Mouse (Mus musculus): ENCODE measurements around the gene Slc41a3. TPM values are rescaled to one million over a fixed set of nuclear protein-coding genes. Genes with fewer than 3 reads are reported as not detected.

The Slc41a3 gene
- polyA plus RNA-seq, 1 experiment from 2014 or later = 4.7 TPM

GRCm38 (mm10) chr6:90686812-90687211 lies 82.3 kb downstream of the Slc41a3 start:
- Histone ChIP-seq H3K27ac (replicated peaks; ENCODE audit: low read depth, low read length) (no peak overlapping the region), H3K27me3 (ENCODE audit: control insufficient read depth, insufficient read depth, low read length) (no peaks in the 10 kb centered on the region), H3K36me3 (ENCODE audit: control insufficient read depth, insufficient read depth, low read length) (peaks cover 34% of the 10 kb centered on the region), H3K4me2 (ENCODE audit: low read length) (no peak overlapping the region), H3K9me3 (ENCODE audit: control insufficient read depth, low read length) (no peaks in the 10 kb centered on the region), H3K4me3 (replicated peaks; ENCODE audit: low read depth, low read length) (no peak overlapping the region), H3K4me1 (ENCODE audit: control insufficient read depth, insufficient read depth, low read length) (no peaks in the 10 kb centered on the region), H3K9ac (replicated peaks; ENCODE audit: low read length) (no peak overlapping the region)
- 87% methylated on average over 1 of the region's 1 CpGs for WGBS
- DNase-seq (no peak), ATAC-seq (ENCODE audit: low FRiP score, low TSS enrichment) (no peak)

- Histone ChIP-seq H3K9ac (replicated peaks; ENCODE audit: low read length) (no peak overlapping the region), H3K27me3 (ENCODE audit: control insufficient read depth, insufficient read depth, low read length) (no peaks in the 10 kb centered on the region), H3K4me2 (ENCODE audit: low read length) (no peak overlapping the region), H3K4me1 (ENCODE audit: control insufficient read depth, insufficient read depth, low read length) (no peaks in the 10 kb centered on the region), H3K36me3 (ENCODE audit: control insufficient read depth, insufficient read depth, low read length) (peaks cover 46% of the 10 kb centered on the region), H3K4me3 (replicated peaks; ENCODE audit: low read depth, low read length) (no peak overlapping the region), H3K27ac (replicated peaks; ENCODE audit: low read depth, low read length) (no peak overlapping the region), H3K9me3 (ENCODE audit: control insufficient read depth, low read length) (no peaks in the 10 kb centered on the region)
- over 99% methylated on average over 6 of the region's 6 CpGs for WGBS
- ATAC-seq (ENCODE audit: low FRiP score, low TSS enrichment) (no peak), DNase-seq (no peak)
Measured at GRCm38 (mm10) chr6:90688003-90688402, 83.5 kb downstream of the Slc41a3 start.

GRCm38 (mm10) chr6:90688742-90689141 lies 84.2 kb downstream of the Slc41a3 start:
- WGBS = 78% methylated on average over 3 of the region's 3 CpGs
- Histone ChIP-seq H3K4me3 (replicated peaks; ENCODE audit: low read depth, low read length) (no peak overlapping the region), H3K27ac (replicated peaks; ENCODE audit: low read depth, low read length) (no peak overlapping the region), H3K4me1 (ENCODE audit: control insufficient read depth, insufficient read depth, low read length) (no peaks in the 10 kb centered on the region), H3K36me3 (ENCODE audit: control insufficient read depth, insufficient read depth, low read length) (peaks cover 53% of the 10 kb centered on the region), H3K9me3 (ENCODE audit: control insufficient read depth, low read length) (no peaks in the 10 kb centered on the region), H3K4me2 (ENCODE audit: low read length) (no peak overlapping the region), H3K9ac (replicated peaks; ENCODE audit: low read length) (no peak overlapping the region), H3K27me3 (ENCODE audit: control insufficient read depth, insufficient read depth, low read length) (no peaks in the 10 kb centered on the region)
- ATAC-seq (ENCODE audit: low FRiP score, low TSS enrichment) (no peak), DNase-seq (no peak)

- Histone ChIP-seq H3K4me3 (replicated peaks; ENCODE audit: low read depth, low read length) (no peak overlapping the region), H3K27me3 (ENCODE audit: control insufficient read depth, insufficient read depth, low read length) (no peaks in the 10 kb centered on the region), H3K4me1 (ENCODE audit: control insufficient read depth, insufficient read depth, low read length) (no peaks in the 10 kb centered on the region), H3K9me3 (ENCODE audit: control insufficient read depth, low read length) (no peaks in the 10 kb centered on the region), H3K4me2 (ENCODE audit: low read length) (no peak overlapping the region), H3K9ac (replicated peaks; ENCODE audit: low read length) (no peak overlapping the region), H3K27ac (replicated peaks; ENCODE audit: low read depth, low read length) (no peak overlapping the region), H3K36me3 (ENCODE audit: control insufficient read depth, insufficient read depth, low read length) (peaks cover 60% of the 10 kb centered on the region)
- no peak for ATAC-seq (ENCODE audit: low FRiP score, low TSS enrichment)
- DNase-seq = no peak
- 92% methylated on average over 10 of the region's 10 CpGs for WGBS
Measured at GRCm38 (mm10) chr6:90689500-90689899, 85.0 kb downstream of the Slc41a3 start.

GRCm38 (mm10) chr6:90691935-90692334 lies 87.4 kb downstream of the Slc41a3 start:
- ATAC-seq (ENCODE audit: low FRiP score, low TSS enrichment) (no peak), DNase-seq (no peak)
- peaks cover 63% of the 10 kb centered on the region for H3K36me3 ChIP-seq (ENCODE audit: control insufficient read depth, insufficient read depth, low read length)
- no peaks in the 10 kb centered on the region for H3K4me1 ChIP-seq (ENCODE audit: control insufficient read depth, insufficient read depth, low read length)
- 91% methylated on average over 2 of the region's 2 CpGs for WGBS
- no peaks in the 10 kb centered on the region for H3K27me3 ChIP-seq (ENCODE audit: control insufficient read depth, insufficient read depth, low read length)
- no peak overlapping the region for H3K27ac ChIP-seq (replicated peaks; ENCODE audit: low read depth, low read length)
- no peak overlapping the region for H3K4me2 ChIP-seq (ENCODE audit: low read length)
- H3K9me3 ChIP-seq (ENCODE audit: control insufficient read depth, low read length) = no peaks in the 10 kb centered on the region
- no peak overlapping the region for H3K4me3 ChIP-seq (replicated peaks; ENCODE audit: low read depth, low read length)
- H3K9ac ChIP-seq (replicated peaks; ENCODE audit: low read length) = no peak overlapping the region

GRCm38 (mm10) chr6:90692404-90692803 lies 87.9 kb downstream of the Slc41a3 start:
- no peak for DNase-seq
- H3K4me3 ChIP-seq (replicated peaks; ENCODE audit: low read depth, low read length) = no peak overlapping the region
- no peaks in the 10 kb centered on the region for H3K4me1 ChIP-seq (ENCODE audit: control insufficient read depth, insufficient read depth, low read length)
- H3K27ac ChIP-seq (replicated peaks; ENCODE audit: low read depth, low read length) = no peak overlapping the region
- H3K9ac ChIP-seq (replicated peaks; ENCODE audit: low read length) = no peak overlapping the region
- H3K9me3 ChIP-seq (ENCODE audit: control insufficient read depth, low read length) = no peaks in the 10 kb centered on the region
- no peaks in the 10 kb centered on the region for H3K27me3 ChIP-seq (ENCODE audit: control insufficient read depth, insufficient read depth, low read length)
- H3K36me3 ChIP-seq (ENCODE audit: control insufficient read depth, insufficient read depth, low read length) = peaks cover 63% of the 10 kb centered on the region
- no peak overlapping the region for H3K4me2 ChIP-seq (ENCODE audit: low read length)
- 93% methylated on average over 2 of the region's 2 CpGs for WGBS
- no peak for ATAC-seq (ENCODE audit: low FRiP score, low TSS enrichment)

GRCm38 (mm10) chr6:90695754-90696153 lies 91.2 kb downstream of the Slc41a3 start:
- ATAC-seq (ENCODE audit: low FRiP score, low TSS enrichment) (no peak), DNase-seq (no peak)
- no peaks in the 10 kb centered on the region for H3K27me3 ChIP-seq (ENCODE audit: control insufficient read depth, insufficient read depth, low read length)

More at GRCm38 (mm10) chr6:90695754-90696153, 91.2 kb downstream of the Slc41a3 start:
- Histone ChIP-seq H3K9me3 (ENCODE audit: control insufficient read depth, low read length) (no peaks in the 10 kb centered on the region), H3K4me3 (replicated peaks; ENCODE audit: low read depth, low read length) (no peak overlapping the region), H3K27ac (replicated peaks; ENCODE audit: low read depth, low read length) (no peak overlapping the region; the same call in 1 of the 2 replicates), H3K36me3 (ENCODE audit: control insufficient read depth, insufficient read depth, low read length) (peaks cover 37% of the 10 kb centered on the region), H3K4me2 (ENCODE audit: low read length) (no peak overlapping the region), H3K9ac (replicated peaks; ENCODE audit: low read length) (no peak overlapping the region), H3K4me1 (ENCODE audit: control insufficient read depth, insufficient read depth, low read length) (no peaks in the 10 kb centered on the region; the same call in 1 of the 2 replicates)
- 90% methylated on average over 1 of the region's 1 CpGs for WGBS

Small RNA genes within 50 kb of the gene (microRNA-seq; reads per million reads assigned to microRNA genes)
- gene Gm24816 = not detected

Other genes with a start within 250 kb of the Slc41a3 start
- gene Zxdc, start 235.2 kb upstream of the Slc41a3 start, polyA plus RNA-seq (2014; fragmentation: Nextera tagmentation; extraction: Ambion mirVana) = 15.3 and 16.2 TPM in 2 replicates
- 7.2 and 11.1 TPM in 2 replicates for gene Cfap100, start 175.9 kb upstream of the Slc41a3 start, polyA plus RNA-seq (2014; fragmentation: Nextera tagmentation; extraction: Ambion mirVana)
- gene Klf15, start 142.1 kb upstream of the Slc41a3 start, polyA plus RNA-seq (2014; fragmentation: Nextera tagmentation; extraction: Ambion mirVana) = 13.9 and 14.2 TPM in 2 replicates
- gene Aldh1l1, start 118.3 kb upstream of the Slc41a3 start, polyA plus RNA-seq (2014; fragmentation: Nextera tagmentation; extraction: Ambion mirVana) = 44.5 and 51.9 TPM in 2 replicates

All from midbrain, embryonic 14.5 days (tissue).